Mouse (Mus musculus): ENCODE measurements around the gene Mki67.

The Mki67 gene

DNA sequence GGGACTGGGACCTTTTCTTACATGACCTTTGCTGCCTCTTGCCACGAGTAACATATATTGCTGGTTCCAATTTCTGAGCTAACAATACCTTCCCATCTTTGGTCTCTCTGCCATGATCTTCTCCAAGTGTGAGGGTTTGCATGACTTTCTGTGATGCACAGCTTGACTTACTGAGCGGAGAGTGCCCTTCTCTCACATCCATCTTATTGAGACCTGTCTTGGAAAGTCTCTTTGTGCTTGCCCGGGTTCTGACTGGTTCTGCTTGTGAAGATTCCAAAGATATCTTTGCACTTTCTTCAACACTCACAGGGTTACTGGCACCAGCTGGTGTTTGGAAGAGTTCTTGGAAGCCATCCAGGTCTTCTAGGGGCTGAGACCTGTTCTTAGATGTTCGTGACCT, 20.0 kb downstream of the Mki67 start:
- ChIA-PET CTCF (no interaction called here), POLR2A (no interaction called here)

DNA sequence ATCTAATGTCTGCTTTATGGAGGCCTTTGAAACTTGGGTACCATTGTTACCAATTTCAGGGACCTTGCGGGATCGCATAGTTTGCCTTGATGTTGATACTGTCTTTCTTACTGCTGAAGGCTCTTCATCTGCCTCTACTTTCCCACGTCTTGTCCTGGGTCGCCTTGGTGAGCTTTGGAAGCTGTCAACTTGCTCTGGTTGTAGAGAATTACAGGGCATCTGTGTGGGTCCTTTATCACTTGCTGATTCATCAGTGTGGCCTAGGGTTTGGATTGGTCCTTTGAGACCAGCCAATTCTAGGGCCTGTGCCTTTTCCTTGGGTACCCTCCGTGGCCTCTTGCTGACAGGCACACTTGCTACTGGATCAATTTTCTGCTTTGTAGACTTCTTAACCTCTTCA, 21.4 kb downstream of the Mki67 start:
- ChIA-PET POLR2A (no interaction called here), CTCF (no interaction called here)

DNA sequence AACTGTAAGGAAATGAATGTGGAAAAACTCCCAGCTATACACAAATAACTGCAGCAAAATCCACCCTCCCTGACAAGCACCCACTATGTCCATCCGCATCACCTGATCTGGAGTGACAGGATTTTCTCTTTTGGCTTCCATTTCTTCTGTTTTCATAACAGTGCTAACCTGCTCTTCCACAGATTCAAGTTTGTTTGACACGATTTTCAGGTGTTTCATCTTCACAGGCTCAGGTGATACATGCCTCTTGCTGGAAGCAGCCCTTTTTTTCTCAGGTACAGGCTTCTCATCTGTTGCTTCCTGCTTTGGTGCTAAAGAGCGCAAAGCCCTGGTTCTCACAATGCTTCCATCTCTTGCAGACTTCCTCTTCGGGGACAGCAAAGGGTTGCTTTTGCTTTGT, 22.0 kb downstream of the Mki67 start:
- POLR2A ChIA-PET = no interaction called here
- CTCF ChIA-PET = no interaction called here

DNA sequence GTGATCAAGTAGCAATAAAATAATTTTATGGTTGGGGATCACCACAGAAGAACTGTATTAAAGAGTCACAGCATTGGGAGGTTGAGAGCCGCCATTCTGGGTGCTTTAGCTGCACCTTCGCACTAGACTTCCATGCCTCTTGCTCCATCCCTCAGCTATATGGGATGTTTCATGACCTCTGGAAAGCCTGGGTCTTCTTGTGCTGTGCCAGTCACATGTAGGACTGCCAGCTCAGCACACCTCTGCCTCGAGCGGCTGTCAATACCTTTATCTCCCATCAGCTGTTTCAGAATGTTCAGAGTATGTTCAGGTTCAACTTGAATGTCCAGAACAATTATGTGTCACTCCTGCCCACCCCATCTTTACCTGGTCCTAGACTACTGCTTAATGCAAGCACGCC, 24.2 kb downstream of the Mki67 start:
- CTCF ChIA-PET = no interaction called here

DNA sequence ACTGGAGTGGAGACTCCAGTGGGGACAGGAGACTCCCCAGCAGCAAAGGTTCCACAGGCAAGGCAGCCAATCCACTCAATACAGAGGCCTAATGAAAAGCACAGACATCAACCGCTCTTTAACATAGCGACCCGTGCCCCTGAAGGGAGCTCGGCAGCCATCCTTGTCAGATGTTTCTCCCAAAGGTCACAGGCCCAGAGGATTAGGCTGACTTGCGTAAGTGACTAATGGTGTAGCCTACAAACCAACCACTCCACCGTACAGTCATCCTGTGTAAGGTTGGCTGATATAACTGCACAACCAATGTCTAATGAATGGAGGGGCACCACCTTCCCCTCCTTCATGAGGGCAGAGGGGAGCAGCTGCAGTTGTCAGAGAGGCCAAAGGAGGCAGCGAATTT, 26.8 kb downstream of the Mki67 start:
- CTCF ChIA-PET = no interaction called here
- POLR2A ChIA-PET = interaction anchor here in 2 of 4 experiments (1.0 to 1.3 kb wide), 2 partner anchors 23 to 27 kb away, joined by 3 to 7 read pairs; partner anchors contain the start of gene Mki67 (in 1 of the 2)

More for the DNA sequence above, 24.2 kb downstream of the Mki67 start:
- POLR2A ChIA-PET = no interaction called here

DNA sequence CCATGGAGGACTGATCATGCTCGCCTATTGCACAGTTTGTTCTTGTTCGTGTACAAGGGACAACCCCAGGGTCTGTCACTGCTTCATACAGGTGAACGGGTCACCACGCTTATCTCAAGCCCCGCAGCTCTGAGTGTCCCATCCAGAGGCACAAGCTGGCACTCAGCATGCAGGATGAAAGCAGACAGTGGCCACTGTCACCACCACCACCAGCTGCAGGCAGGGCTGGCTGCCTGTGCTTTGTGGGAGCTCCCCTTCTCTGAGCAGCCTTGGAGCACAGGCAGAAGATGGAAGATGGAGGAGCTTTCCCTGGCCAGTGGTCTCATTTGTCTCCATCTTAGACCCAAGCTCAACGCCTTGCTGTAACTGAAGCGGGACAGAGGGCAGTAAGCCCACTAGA, 31.2 kb downstream of the Mki67 start:
- ChIA-PET CTCF (interaction anchor here in 1 of 4 experiments (1.5 to 2.6 kb wide), 2 partner anchors 50 to 147 kb away, joined by 3 to 15 read pairs; partner anchors contain the start of gene Ptpre), POLR2A (interaction anchor here in 3 of 4 experiments (0.5 to 2.1 kb wide), 5 partner anchors 30 to 200 kb away, joined by 3 to 8 read pairs (median 3); partner anchors contain the start of gene Mki67 (in 1 of the 3))

DNA sequence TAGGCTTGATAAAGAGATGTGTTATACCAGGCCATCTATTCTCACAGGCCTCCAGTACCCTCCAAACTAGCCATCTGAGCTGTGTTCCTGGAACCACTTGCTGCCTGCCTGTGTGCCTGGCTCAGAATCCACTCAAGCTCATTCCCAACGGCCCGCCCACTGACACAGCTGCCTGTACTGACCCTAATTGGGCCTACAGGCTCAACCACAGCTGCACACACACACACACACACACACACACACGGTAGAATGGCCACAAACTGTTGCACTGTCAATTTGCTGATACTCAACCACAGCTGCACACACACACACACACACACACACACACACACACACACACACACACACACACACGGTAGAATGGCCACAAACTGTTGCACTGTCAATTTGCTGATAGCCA, 32.1 kb downstream of the Mki67 start:
- ChIA-PET CTCF (interaction anchor here in 1 of 4 experiments (2.6 kb wide), 1 partner anchor 51 kb away, joined by 15 read pairs; no protein-coding TSS in a partner anchor), POLR2A (interaction anchor here in 3 of 4 experiments (0.6 to 2.1 kb wide), 3 partner anchors 32 to 1294 kb away, joined by 3 to 8 read pairs (median 4); partner anchors contain the start of gene Mki67 (in 1 of the 3))

DNA sequence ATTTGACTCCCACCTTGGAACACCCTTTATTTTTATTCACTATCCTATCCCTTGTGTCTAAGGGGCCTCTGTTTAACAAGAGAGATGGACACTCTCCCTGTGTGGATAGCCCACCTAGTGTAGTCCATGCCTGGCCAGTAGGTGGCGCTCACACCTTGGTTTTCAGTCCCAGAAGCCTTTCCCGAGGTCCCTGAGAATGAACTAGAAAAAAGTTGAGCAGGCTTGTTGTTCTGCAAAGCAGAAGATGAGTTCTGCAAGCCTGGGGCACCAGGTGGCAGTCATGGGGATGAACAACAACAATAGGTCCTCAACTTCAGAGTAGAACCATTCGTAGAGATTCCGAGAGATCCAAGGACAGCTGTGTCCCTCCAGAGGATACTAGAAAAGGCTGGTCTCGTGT, 35.8 kb downstream of the Mki67 start:
- ChIA-PET CTCF (interaction anchor here (0.9 to 1.6 kb wide), 4 partner anchors 49 to 172 kb away, joined by 3 to 5 read pairs (median 4); no protein-coding TSS in a partner anchor), POLR2A (no interaction called here)

DNA sequence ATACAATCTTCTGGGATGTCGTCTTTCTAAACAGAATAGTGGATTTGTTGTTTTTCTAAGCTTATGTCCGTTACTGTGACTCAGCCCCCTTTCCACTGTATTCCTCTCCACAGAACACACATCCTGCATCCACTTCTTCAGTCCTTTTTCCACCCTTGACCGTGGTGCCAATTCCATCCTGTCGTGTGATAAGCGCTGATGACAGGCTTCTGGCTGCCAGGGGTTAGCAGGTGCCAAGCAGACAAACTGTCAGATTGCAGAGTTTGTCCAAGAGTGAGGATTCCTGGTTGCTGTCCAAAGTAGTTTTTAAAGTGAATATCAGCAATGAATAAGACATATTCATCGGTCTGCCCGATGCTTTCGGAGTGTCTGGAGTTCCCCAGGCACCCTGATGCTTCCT, 39.4 kb downstream of the Mki67 start:
- POLR2A ChIA-PET = no interaction called here
- CTCF ChIA-PET = interaction anchor here in 2 of 4 experiments (0.9 to 1.6 kb wide), 2 partner anchors 59 kb away, joined by 3 to 9 read pairs; no protein-coding TSS in a partner anchor

DNA sequence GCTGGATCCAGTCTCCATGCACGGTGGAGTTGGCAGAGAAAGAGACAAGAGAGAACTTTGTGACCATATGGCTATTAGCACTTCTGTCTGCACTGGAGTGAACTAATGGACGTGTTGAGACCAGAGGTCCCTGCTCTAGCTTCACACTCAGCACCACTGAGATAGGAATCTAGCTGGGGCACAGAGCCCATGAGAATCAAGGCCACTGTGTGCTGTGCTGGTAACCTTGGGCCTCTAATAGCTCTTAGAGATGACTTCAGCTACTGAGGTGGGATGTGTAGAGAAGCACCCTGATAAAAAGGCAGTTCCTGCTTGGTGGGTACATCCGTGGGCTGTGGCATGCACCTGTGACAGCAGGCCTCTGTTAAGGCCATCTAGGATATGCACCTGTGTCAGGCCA, 42.6 kb downstream of the Mki67 start:
- POLR2A ChIA-PET = no interaction called here

DNA sequence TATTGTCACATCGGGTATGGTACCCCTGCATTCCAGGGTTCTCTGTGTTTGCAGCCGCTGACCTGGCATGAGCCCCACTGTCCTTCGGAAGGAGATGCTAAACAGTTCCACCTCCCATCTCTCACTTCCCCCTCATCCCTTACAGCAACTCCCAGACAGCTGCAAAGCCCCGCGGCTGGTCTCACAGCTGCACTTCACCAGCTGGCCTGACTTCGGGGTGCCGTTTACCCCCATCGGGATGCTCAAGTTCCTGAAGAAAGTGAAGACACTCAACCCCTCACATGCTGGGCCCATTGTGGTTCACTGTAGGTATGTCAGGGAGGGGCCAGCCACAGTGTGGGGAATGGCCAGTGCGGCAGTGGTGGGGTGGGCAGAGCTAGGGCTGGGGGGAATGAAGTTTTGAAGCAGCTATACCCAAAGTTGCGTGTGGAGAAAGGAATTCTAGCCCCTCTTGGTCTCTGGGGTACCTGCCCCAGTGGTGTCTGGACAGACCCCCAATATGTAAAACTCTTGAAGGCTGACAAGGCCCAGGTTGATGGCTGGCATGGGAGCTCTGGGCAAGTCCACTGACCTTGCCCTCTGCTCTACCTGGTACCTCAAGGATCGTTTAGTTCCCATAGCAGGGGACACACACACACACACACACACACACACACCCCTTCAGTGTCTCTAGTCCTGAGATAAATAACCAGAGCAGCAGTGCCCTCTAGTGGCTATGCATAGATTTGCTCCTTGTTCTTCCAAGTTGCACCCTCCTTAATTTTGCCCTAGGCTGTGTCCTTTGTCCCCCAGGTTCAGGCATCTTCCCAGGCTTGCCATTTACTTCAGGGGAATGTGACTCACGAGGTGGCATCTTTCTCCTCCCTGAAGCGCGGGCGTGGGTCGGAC, 47.1 kb downstream of the Mki67 start:
- POLR2A ChIA-PET = interaction anchor here in 1 of 4 experiments (0.6 kb wide), 1 partner anchor 177 kb away, joined by 4 read pairs; no protein-coding TSS in a partner anchor
- CTCF ChIA-PET = interaction anchor here in 3 of 4 experiments (0.7 to 2.3 kb wide), 8 partner anchors 31 to 181 kb away, joined by 3 to 12 read pairs (median 4); partner anchors contain the start of gene Ptpre (in 1 of the 3)

More for the DNA sequence above, 42.6 kb downstream of the Mki67 start:
- CTCF ChIA-PET = interaction anchor here in 2 of 4 experiments (0.5 to 0.8 kb wide), 3 partner anchors 62 to 988 kb away, joined by 3 to 7 read pairs (median 5); no protein-coding TSS in a partner anchor

DNA sequence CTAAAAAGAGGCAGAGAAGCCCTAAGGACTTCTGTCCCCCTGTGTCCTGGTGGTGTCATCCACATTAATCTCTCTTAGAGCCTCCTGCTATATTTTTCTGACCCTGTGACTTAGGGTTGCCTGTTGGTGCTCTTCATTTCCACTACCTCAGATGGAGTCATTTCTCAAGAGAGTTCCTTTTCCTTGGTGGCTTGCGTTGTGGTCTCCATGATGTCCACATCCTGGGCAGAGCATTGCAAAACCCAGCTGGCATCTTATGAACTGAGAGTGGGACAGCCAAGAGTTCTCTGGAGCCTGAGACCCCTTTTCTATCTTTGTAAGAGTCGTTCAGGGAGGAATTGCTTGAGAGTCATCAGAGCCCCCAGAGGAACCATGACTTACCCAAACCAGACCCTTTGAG, 49.8 kb downstream of the Mki67 start:
- ChIA-PET CTCF (no interaction called here), POLR2A (no interaction called here)

DNA sequence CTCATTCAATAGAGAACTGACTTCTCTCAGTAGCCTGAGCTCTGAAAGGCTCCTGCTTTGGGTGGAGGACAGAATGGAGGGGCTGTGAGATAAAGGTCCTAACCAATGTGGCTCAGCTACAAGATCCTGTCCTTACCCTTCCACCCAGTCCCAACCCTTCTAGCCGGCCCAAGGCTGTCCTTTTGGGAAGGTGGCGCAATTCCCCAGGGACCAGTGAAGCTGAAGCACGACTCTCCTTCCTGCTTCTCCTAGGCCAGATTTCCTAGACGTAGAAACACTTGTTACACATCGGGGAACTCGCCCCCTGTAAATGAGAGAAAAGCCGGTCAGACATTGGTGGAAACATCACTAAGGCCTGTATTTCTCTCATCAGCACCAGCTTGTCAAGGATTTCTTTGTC, 52.0 kb downstream of the Mki67 start:
- POLR2A ChIA-PET = interaction anchor here in 1 of 4 experiments (0.6 kb wide), 1 partner anchor 48 kb away, joined by 3 read pairs; no protein-coding TSS in a partner anchor
- CTCF ChIA-PET = no interaction called here

DNA sequence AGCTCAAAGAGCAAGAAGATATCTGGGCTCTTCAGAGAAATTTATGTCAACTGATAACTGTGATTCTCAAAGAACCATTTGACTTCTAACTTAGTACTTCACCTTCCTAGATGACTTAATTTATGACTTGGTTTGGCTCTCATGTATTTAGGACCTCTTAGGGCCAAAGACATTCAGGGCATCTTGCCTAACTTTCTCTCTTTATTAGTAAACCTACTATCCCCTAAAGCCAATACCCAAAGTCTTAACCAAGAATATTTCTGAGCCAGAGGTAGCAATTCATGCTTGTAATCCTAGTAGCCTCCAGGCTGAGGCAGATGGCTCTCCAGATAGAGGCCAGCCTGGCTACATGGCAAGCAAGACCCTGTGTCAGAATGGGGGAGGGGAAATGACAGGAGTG, 55.8 kb downstream of the Mki67 start:
- CTCF ChIA-PET = no interaction called here
- POLR2A ChIA-PET = interaction anchor here in 1 of 4 experiments (0.6 kb wide), 1 partner anchor 44 kb away, joined by 4 read pairs; no protein-coding TSS in a partner anchor

DNA sequence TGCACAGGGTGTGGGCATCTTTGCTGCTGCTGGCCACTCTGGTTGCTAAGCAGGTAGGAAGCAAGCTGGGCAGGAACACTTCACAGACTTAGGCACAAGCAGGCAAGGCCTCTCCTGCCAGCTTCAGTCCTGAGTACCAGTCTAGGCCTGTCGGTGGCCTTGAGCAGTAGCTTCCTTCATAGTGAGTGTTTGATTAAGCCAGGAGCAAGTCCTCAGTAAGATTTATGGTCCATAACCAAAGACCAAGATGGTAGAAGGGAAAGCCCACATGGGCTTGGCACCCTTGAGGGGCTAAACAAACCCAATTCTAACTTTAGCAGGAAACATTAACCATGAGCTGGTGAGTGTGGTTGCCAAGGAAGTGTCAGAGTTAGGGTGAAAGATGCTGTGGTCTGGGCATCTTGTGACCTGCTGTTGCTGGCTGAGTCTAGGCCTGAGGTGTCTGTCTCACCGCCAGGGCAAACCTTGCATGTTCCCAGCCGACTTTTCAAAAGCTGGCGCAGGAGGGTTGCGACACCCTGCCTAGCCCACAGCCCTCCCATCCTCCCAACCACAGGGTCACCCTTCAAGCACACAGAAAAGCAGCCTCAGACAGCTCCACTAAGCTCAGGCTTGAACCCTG, 56.7 kb downstream of the Mki67 start:
- CTCF ChIA-PET = interaction anchor here in 1 of 4 experiments (1.2 kb wide), 1 partner anchor 121 kb away, joined by 3 read pairs; no protein-coding TSS in a partner anchor
- POLR2A ChIA-PET = no interaction called here

DNA sequence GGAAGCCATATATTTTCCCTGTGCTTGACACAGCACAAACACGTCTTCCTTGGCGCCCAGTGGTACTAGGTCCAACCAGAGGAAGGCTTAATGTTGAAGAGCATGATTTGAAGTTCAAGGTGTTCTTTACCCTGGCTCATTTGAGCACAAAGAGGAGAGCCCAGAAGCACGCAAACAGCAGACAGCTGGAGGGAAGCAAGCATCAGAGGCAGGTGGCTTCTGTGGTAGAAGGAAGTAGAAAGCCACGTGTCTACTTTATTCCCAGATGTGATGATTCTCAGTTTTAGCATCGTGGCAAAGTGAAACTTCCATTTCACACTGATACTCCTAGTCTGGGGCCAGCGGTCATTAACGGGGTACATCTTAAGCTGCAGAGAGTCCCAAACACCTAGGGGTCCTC, 58.0 kb downstream of the Mki67 start:
- ChIA-PET POLR2A (no interaction called here), CTCF (interaction anchor here in 1 of 4 experiments (1.2 kb wide), 1 partner anchor 120 kb away, joined by 3 read pairs; no protein-coding TSS in a partner anchor)

DNA sequence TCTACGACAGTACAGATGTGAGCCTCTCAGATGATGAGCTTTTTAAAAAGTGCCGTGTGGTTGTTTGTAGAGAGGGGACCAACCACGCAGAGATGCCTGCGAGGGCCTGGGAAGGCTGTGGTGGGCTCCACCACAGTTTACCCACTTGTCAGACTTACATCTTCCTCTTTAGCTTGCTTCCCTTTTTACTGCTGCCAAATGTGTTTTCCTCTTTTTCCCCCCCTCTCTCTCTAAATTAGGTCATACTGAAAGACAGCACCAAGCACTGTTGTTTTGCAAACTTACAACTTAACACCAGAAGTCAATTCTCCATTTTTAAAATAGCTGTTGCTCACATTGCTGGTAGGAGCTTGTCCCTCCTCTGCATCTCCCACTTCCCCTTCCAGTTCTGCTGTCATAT, 61.0 kb downstream of the Mki67 start:
- CTCF ChIA-PET = interaction anchor here in 1 of 4 experiments (1.6 to 2.1 kb wide), 2 partner anchors 14 to 117 kb away, joined by 3 to 8 read pairs; partner anchors contain the start of gene Ptpre
- POLR2A ChIA-PET = interaction anchor here in 1 of 4 experiments (0.8 kb wide), 1 partner anchor 46 kb away, joined by 3 read pairs; no protein-coding TSS in a partner anchor

DNA sequence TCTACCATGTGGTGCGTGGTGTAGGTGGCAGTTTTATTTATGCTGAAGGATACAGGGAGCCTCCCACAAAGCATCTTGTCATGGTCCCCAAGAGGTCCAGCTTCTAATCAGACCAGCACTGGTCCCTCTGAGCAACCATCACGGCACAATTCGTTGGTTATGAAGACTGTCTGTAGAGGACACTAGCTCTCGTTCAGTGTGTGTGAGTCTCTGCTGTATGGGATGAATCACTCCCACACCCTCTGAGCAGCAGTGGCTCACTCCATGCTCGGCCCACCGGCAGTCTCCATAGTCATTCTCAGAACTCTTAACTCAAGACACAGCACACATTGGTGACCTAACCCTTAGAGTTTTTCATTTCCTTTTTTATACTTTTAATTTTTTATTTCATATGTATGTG, 61.9 kb downstream of the Mki67 start:
- CTCF ChIA-PET = interaction anchor here in 3 of 4 experiments (0.6 to 2.1 kb wide), 5 partner anchors 13 to 177 kb away, joined by 3 to 8 read pairs (median 4); partner anchors contain the start of gene Ptpre (in 1 of the 3)

DNA sequence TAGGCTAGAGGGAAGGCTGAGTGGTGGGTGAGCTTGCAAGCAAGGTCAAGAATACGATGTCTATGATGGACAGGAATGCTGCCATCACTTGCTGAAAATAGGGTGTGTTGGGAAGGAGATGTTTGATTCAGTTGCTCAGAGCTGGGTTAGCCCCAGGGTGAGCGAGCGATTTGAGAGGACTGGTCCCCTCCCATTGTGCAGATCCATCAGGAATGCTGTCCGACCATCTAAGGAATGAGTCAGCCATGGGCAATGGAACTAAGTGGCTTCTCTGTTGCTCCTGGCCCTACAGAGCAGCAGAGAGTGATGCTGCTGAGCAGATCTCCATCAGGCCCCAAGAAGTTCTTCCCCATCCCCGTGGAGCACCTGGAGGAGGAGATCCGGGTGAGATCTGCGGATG, 62.6 kb downstream of the Mki67 start:
- ChIA-PET POLR2A (interaction anchor here in 2 of 4 experiments (0.6 to 1.2 kb wide), 2 partner anchors 12 to 841 kb away, joined by 4 to 6 read pairs; no protein-coding TSS in a partner anchor), CTCF (interaction anchor here in 3 of 4 experiments (0.5 to 2.1 kb wide), 6 partner anchors 12 to 33 kb away, joined by 3 to 8 read pairs (median 4); no protein-coding TSS in a partner anchor)

More for the DNA sequence above, 61.9 kb downstream of the Mki67 start:
- POLR2A ChIA-PET = no interaction called here

Measured in embryonic stem cell, embryonic (primary cell).